Mouse (Mus musculus): ENCODE data around the gene Cd4. TPM values are rescaled to one million over a fixed set of nuclear protein-coding genes. Genes with fewer than 3 reads are reported as not detected.
A peak's percentile ranks its signal among the peaks of the same experiment; 100 is the strongest.
"Not testable (repeated sequence)": the region's sequence is repeated elsewhere in the genome, so short reads cannot be mapped to it uniquely, and the experiment has no call there.

Gene Cd4
- total RNA-seq, 2 experiments from 2014 or later, result 0.72 to 0.76 TPM

- no peak for DNase-seq
- intact Hi-C loops (cut with DNase I), result no loop called here
Observed at GRCm38 (mm10) chr6:124898359-124898758, 10.3 kb upstream of the Cd4 start.

DNA sequence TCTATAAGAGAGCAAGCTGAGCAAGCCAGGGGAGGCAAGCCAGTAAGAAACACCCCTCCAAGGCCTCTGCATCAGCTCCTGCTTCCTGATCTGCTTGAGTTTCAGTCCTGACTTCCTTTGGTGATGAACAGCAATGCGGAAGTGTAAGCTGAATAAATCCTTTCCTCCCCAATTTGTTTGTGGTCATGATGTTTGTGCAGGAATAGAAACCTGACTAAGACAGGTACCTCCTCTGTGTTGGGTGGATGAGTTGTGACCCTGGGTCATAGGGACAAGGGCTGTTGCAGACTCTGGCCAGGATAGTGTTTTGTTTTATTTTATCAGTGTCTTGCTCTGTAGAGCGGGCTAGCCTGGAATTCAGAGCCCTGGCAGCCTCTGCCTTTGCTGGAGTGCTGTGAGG lies 6.1 kb upstream of the Cd4 start:
- intact Hi-C loops (cut with DNase I); DNase-seq: not testable (repeated sequence)

DNA sequence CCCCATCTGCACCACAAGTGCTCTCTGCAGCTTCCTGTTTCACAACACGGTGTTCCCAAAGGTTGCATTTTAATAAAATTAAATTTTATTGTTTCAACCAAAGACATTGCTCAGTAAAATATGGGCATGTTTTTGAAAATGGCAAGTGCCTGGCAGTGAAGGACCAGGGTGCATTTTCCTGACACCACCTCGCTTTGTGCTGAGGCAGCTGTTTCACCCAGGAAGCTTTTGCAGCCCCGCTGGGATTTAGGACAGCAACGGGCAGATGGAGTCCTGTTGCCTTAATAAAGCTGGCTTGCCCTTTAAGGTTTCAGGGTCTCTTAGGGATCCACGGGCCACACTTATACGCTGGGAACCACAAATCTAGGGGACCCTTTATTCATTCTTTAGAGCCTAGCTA lies 3.0 kb upstream of the Cd4 start:
- intact Hi-C loops (cut with DNase I), result no loop called here
- no peak for DNase-seq

DNA sequence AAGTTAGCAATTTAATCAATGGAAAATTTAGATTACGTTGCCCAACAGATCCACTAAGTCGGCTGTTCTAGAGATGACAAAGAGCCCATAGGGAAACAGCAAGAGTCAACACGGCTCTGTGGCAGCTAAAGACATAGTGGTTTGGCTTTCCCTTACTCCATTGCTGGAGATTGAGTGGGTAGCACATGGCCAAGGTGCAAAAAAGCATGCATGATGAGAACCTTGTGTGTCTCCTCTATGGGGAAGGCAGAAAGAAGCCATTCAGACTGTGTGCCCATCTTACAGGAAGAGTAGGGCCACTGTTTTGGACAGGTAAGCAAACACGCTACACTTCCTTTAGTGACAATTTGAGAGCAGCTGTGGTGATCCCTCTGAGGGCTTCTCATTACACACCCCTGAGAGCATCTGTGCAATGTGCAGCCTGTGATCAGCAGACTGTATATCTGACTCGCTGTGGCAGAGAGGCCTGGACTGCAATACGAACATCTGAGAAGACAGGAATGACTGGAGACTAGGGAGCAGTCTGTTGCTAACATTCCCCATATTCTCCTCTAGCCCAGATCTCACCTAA lies 619 bp upstream of the Cd4 start:
- DNase-seq, result no peak
- intact Hi-C loops (cut with DNase I), result no loop called here

DNA sequence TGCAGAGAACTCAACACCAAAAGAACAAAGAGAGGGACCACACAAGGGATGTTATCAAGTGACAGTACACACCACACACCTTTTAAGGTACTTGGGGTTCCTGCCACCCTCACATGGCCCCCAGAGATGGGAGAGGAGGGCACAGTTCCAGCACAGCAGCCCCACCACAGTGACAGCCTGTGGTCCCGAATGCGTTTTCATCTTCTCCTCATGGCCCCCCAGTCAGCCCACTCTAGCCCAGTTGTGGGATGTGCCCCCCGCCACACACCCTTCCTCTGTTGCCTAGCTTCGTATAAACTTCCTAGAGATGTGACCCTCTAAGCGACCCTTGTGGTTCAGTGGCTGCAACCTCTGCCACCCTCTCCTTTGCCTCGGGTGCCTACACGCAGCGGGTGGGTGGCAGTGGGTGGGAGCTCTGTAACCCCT lies 2.1 kb downstream of the Cd4 start:
- DNase-seq, result no peak
- intact Hi-C loops (cut with DNase I), result no loop called here

GRCm38 (mm10) chr6:124884714-124885500 lies 3.1 kb downstream of the Cd4 start:
- intact Hi-C loops (cut with DNase I), result no loop called here
- peak; percentile 26 to 30 for DNase-seq

DNA sequence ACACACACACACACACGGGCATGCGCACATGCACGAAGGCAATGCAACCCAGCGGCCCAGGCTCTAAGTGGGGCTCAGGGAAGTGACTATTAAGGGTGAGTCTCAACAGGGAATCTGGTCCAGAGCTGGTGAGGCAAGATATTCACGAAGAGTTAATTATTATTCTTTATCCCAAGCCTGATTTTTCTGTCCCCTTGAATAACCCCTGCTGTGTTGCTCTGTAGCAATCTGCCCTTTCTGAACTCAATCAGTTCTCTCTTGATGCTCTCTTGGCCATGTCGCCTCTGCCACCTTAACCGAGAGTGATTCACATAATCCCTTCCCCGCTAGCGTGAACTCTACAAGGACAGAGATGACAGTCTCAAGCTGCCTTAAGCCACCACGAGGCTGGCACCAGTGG lies 4.7 kb downstream of the Cd4 start:
- DNase-seq, result no peak
- intact Hi-C loops (cut with DNase I), result no loop called here

- DNase-seq, result no peak
- intact Hi-C loops (cut with DNase I), result no loop called here
Observed at GRCm38 (mm10) chr6:124881821-124882220, 6.2 kb downstream of the Cd4 start.

DNA sequence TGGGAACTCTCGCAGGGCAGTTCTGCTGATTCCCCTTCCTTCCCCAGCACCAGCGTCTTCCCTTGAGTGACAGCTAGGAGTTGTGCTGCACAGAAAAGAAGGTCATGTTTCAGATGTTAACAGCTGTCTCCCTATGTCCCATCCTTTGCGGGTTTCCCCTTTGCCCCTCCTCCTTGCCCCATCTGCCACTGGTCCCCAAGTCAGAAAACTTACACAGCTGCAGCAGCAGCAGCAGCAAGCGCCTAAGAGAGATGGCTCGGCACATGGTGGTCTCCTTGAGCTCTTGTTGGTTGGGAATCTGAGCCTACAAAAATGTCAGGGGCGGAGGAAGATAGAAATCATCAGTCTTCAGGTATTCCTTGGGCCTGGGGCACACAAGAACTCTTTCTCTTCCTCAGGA lies 8.6 kb downstream of the Cd4 start:
- intact Hi-C loops (cut with DNase I), result no loop called here

GRCm38 (mm10) chr6:124874348-124874747 lies 13.7 kb downstream of the Cd4 start:
- no peak for DNase-seq
- intact Hi-C loops (cut with DNase I), result no loop called here

More for the DNA sequence above, 8.6 kb downstream of the Cd4 start:
- DNase-seq, result no peak

GRCm38 (mm10) chr6:124866560-124866959 lies 21.5 kb downstream of the Cd4 start:
- no peak for DNase-seq
- intact Hi-C loops (cut with DNase I), result no loop called here

- no peak for DNase-seq
- intact Hi-C loops (cut with DNase I), result no loop called here
Observed at GRCm38 (mm10) chr6:124865766-124866362, 22.2 kb downstream of the Cd4 start.

- intact Hi-C loops (cut with DNase I), result no loop called here
- peak; percentile 55 to 58 for DNase-seq
Observed at GRCm38 (mm10) chr6:124863658-124864298, 24.2 kb downstream of the Cd4 start, which contains the start of gene Gpr162. Gpr162 (minus strand) TSS chr6:124863983.

- intact Hi-C loops (cut with DNase I), result no loop called here
Observed at GRCm38 (mm10) chr6:124863125-124863657, 24.8 kb downstream of the Cd4 start.

DNA sequence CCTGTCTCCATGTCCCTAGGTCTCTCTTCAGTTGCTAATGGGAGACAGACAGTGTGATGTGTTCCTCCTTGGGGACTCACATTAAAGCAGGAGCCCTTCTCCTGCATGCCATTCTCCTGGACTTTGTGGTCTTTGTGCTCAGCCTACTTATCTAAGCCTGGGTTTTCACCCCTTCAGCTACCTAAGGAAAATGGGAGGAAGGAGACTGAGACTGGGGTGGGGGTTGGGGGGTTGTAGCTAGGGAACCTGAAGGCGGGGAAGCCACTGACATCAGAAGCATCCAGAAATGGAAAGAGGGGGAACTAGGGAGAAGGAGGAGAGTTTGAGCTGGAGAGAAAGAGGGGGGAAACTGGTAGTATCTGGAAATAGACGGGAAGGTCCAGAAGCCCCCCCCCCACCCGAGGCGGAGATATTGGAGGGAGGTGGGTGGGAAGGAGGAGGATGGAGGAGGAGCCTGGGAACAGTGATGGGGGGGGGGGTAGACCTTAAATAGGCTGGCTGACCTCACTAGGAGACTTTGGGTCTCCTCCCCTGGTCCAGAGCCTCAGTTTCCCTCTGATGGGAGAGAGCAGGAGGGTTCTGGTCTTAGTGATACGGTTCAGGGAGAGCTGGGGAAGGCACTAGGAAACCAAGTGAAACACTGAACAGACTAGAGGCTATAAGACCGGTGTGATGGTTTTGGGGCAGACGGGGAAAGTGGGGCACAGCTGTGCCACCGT lies 25.5 kb downstream of the Cd4 start:
- intact Hi-C loops (cut with DNase I), result no loop called here
- no peak for DNase-seq

More at GRCm38 (mm10) chr6:124863125-124863657, 24.8 kb downstream of the Cd4 start:
- DNase-seq, result no peak

DNA sequence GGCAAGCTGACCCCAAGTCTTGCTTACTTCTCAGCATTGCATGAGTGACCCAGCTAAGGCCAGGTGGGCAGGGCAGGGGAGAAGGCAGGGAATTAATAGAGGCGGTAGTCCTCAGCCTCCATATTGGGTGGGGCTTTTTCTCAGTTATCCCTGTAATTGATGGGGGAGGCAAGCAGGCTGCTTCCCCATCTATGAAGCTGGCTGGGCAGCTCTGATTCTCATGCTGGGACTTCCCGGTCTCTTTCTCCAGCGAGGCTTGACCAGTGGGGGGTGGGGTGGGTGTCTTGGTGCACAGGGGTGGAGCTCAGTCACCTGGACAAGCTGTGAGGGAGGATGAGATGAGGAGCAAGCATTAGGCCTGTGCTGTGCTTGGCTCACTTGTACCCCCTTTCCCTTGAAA lies 26.2 kb downstream of the Cd4 start:
- intact Hi-C loops (cut with DNase I), result loop anchor here (1.0 kb wide), 1 partner anchor 221 kb away; no protein-coding TSS in a partner anchor
- no peak for DNase-seq

GRCm38 (mm10) chr6:124861266-124861665 lies 26.8 kb downstream of the Cd4 start:
- no peak for DNase-seq
- intact Hi-C loops (cut with DNase I), result loop anchor here (1.0 kb wide), 1 partner anchor 222 kb away; no protein-coding TSS in a partner anchor

DNA sequence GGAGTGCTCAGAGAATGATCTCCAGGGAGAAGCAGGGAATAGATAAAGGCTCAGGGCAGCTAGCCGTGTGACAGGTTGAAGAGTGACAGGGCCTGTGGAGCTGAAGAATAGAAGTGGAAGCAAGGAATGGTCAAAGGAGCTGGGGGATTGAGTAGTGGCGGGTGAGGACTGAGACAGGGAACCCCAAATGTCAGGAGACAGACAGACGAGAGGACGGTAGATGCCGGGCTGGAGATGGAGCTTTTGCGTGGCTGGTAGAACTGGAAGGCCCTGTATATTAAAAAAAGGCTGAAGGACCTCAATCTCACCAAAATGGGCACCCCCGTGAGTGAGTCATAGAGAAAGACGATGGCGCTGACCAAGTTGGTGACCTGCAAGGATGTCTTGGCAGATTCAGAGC lies 27.5 kb downstream of the Cd4 start:
- intact Hi-C loops (cut with DNase I), result no loop called here

GRCm38 (mm10) chr6:124859725-124860124 lies 28.3 kb downstream of the Cd4 start:
- intact Hi-C loops (cut with DNase I), result loop anchor here (1.0 to 10.0 kb wide), 3 partner anchors 43 to 105 kb away; partner anchors contain the start of gene Cops7a

More for the DNA sequence above, 27.5 kb downstream of the Cd4 start:
- no peak for DNase-seq

More at GRCm38 (mm10) chr6:124859725-124860124, 28.3 kb downstream of the Cd4 start:
- DNase-seq, result peak; percentile 88 to 93

All from heart, postnatal 36 days (tissue).